27 mouse cellular contexts compared by ENCODE assay signal in the genomic region with DNA sequence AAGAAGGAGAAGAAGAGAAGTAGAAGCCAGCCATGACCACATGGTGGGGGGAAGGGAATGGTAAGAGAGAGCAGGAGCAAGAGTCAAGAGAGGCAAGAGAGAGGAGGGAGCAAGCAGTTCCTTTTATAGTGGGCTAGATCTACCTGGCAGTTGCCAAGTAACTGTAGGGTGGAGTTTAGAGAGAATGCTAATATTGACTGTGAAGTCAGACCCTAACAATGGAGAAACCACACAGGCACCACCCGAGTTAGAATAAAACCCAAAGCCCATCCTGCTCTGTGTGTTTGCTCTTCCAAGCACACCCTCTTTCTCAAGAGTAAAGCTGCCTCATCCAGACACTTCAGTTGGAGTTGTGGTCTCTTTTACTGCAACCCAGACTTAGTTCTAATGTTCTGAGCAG. TPM values are rescaled to one million over a fixed set of nuclear protein-coding genes. Genes with fewer than 3 reads are reported as not detected.
"Had no signal": no experiment of that assay in that cellular context is flagged by ENCODE, and none has a peak within 500 bp of the region (broad histone marks: within the 10 kb centered on the region; RNA-seq: fewer than 3 reads in every experiment).

No protein-coding gene starts in this region.

- ATAC-seq: liver, embryonic 12.5 days; lung, postnatal 0 days; midbrain, embryonic 13.5 days; midbrain, embryonic 16.5 days had no signal

- H3K9me3 ChIP-seq: lung, embryonic 15.5 days; midbrain, embryonic 10.5 days; midbrain, embryonic 13.5 days; neural tube, embryonic 13.5 days; neural tube, embryonic 15.5 days had no signal

- H3K9ac ChIP-seq: liver, embryonic 12.5 days; liver, embryonic 14.5 days; lung, embryonic 15.5 days; midbrain, embryonic 13.5 days; neural tube, embryonic 13.5 days; neural tube, embryonic 15.5 days had no signal

- H3K36me3 ChIP-seq: liver, embryonic 12.5 days; lung, embryonic 15.5 days; midbrain, embryonic 10.5 days; midbrain, embryonic 13.5 days; neural tube, embryonic 13.5 days; neural tube, embryonic 15.5 days had no signal

- H3K4me2 ChIP-seq: liver, embryonic 12.5 days; lung, embryonic 15.5 days; midbrain, embryonic 13.5 days; neural tube, embryonic 13.5 days; neural tube, embryonic 15.5 days had no signal

- H3K4me3 ChIP-seq: liver, embryonic 12.5 days; lung, embryonic 15.5 days; midbrain, embryonic 10.5 days; midbrain, embryonic 13.5 days; myocyte; neural tube, embryonic 13.5 days; neural tube, embryonic 15.5 days had no signal

- H3K27me3 ChIP-seq: liver, embryonic 12.5 days; lung, embryonic 15.5 days; midbrain, embryonic 13.5 days; neural tube, embryonic 13.5 days; neural tube, embryonic 15.5 days had no signal

- H3K27ac ChIP-seq: liver, embryonic 12.5 days; liver, embryonic 14.5 days; lung, embryonic 15.5 days; midbrain, embryonic 10.5 days; midbrain, embryonic 13.5 days; neural tube, embryonic 13.5 days; neural tube, embryonic 15.5 days had no signal

- DNase-seq: lung, adult 18-20 months; lung, postnatal 14 days; lung, postnatal 36 days; retina, postnatal 1 day; right cerebral cortex, adult 18-20 months; right cerebral cortex, postnatal 25 days; right cerebral cortex, postnatal 4 days; spleen, adult 18-20 months; thymus, adult 2 months; thymus, postnatal 25 days; thymus, postnatal 4 days had no signal

- H3K4me1 ChIP-seq: liver, embryonic 12.5 days; lung, embryonic 15.5 days; midbrain, embryonic 10.5 days; midbrain, embryonic 13.5 days; neural tube, embryonic 13.5 days; neural tube, embryonic 15.5 days had no signal

RNA-seq across cellular contexts. Expression of gene Mepe, which starts 11.1 kb away (rescaled TPM):
- polyA plus RNA-seq: liver, embryonic 12.5 days; liver, embryonic 14.5 days; liver, embryonic 16.5 days; lung, embryonic 15.5 days; lung, postnatal 0 days; midbrain, embryonic 10.5 days; midbrain, embryonic 13.5 days; midbrain, embryonic 16.5 days; myocyte; neural tube, embryonic 11.5 days; neural tube, embryonic 13.5 days; neural tube, embryonic 15.5 days; small intestine, adult 2 months; stomach, embryonic 16.5 days; testis, adult 2 months; thymus, adult 2 months; urinary bladder, adult 2 months had no signal

RNA-seq across cellular contexts. Expression of gene Ibsp, which starts 15.1 kb away (rescaled TPM):
- polyA plus RNA-seq: liver, embryonic 12.5 days; liver, embryonic 16.5 days; neural tube, embryonic 11.5 days; small intestine, adult 2 months had no signal
